Mouse (Mus musculus): Measurements from ENCODE around the gene Tspo. TPM values are rescaled to one million over a fixed set of nuclear protein-coding genes. Genes with fewer than 3 reads are reported as not detected.

The Tspo gene
- polyA plus RNA-seq, 1 experiment: 123 TPM

- peak overlapping the region; percentile 84 for H3K4me3 ChIP-seq (ENCODE audit: insufficient read depth, low read length)
- peaks cover 10% of the 10 kb centered on the region for H3K4me1 ChIP-seq (ENCODE audit: control insufficient read depth, insufficient read depth, low read length)
- TF ChIP-seq POLR2A (IDR thresholded peaks at IDR 0.05; ENCODE audit: low read depth, low read length): peak; percentile 58
- TF ChIP-seq CTCF (IDR thresholded peaks at IDR 0.05; ENCODE audit: borderline replicate concordance, insufficient read depth, low read length): no peak
- peak overlapping the region; percentile 85 for H3K27ac ChIP-seq (ENCODE audit: insufficient read depth, low read length)
Measured at GRCm38 (mm10) chr15:83563857-83564651, 662 bp downstream of the Tspo start.

GRCm38 (mm10) chr15:83565434-83565833, 2.0 kb downstream of the Tspo start:
- H3K4me1 ChIP-seq (ENCODE audit: control insufficient read depth, insufficient read depth, low read length): peaks cover 10% of the 10 kb centered on the region
- H3K27ac ChIP-seq (ENCODE audit: insufficient read depth, low read length): peak overlapping the region; percentile 83
- H3K4me3 ChIP-seq (ENCODE audit: insufficient read depth, low read length): no peak overlapping the region
- no peak for TF ChIP-seq CTCF (IDR thresholded peaks at IDR 0.05; ENCODE audit: borderline replicate concordance, insufficient read depth, low read length)
- peak; percentile 51; the same call in 1 of the 2 replicates for TF ChIP-seq POLR2A (IDR thresholded peaks at IDR 0.05; ENCODE audit: low read depth, low read length)

GRCm38 (mm10) chr15:83566006-83566405, 2.6 kb downstream of the Tspo start:
- peaks cover 10% of the 10 kb centered on the region for H3K4me1 ChIP-seq (ENCODE audit: control insufficient read depth, insufficient read depth, low read length)
- peak overlapping the region; percentile 83 for H3K27ac ChIP-seq (ENCODE audit: insufficient read depth, low read length)
- TF ChIP-seq CTCF (IDR thresholded peaks at IDR 0.05; ENCODE audit: borderline replicate concordance, insufficient read depth, low read length): no peak
- TF ChIP-seq POLR2A (IDR thresholded peaks at IDR 0.05; ENCODE audit: low read depth, low read length): no peak
- H3K4me3 ChIP-seq (ENCODE audit: insufficient read depth, low read length): no peak overlapping the region

GRCm38 (mm10) chr15:83567728-83568127, 4.3 kb downstream of the Tspo start:
- H3K4me3 ChIP-seq (ENCODE audit: insufficient read depth, low read length): no peak overlapping the region
- H3K4me1 ChIP-seq (ENCODE audit: control insufficient read depth, insufficient read depth, low read length): peaks cover 10% of the 10 kb centered on the region
- TF ChIP-seq CTCF (IDR thresholded peaks at IDR 0.05; ENCODE audit: borderline replicate concordance, insufficient read depth, low read length) (no peak), POLR2A (IDR thresholded peaks at IDR 0.05; ENCODE audit: low read depth, low read length) (no peak)
- no peak overlapping the region for H3K27ac ChIP-seq (ENCODE audit: insufficient read depth, low read length)

- no peak overlapping the region for H3K4me3 ChIP-seq (ENCODE audit: insufficient read depth, low read length)
- no peak overlapping the region for H3K27ac ChIP-seq (ENCODE audit: insufficient read depth, low read length)
- H3K4me1 ChIP-seq (ENCODE audit: control insufficient read depth, insufficient read depth, low read length): peaks cover 10% of the 10 kb centered on the region
- TF ChIP-seq CTCF (IDR thresholded peaks at IDR 0.05; ENCODE audit: borderline replicate concordance, insufficient read depth, low read length): no peak
Measured at GRCm38 (mm10) chr15:83568544-83568943, 5.2 kb downstream of the Tspo start.

GRCm38 (mm10) chr15:83569682-83570081, 6.3 kb downstream of the Tspo start:
- TF ChIP-seq CTCF (IDR thresholded peaks at IDR 0.05; ENCODE audit: borderline replicate concordance, insufficient read depth, low read length) (no peak), POLR2A (IDR thresholded peaks at IDR 0.05; ENCODE audit: low read depth, low read length) (no peak)
- Histone ChIP-seq H3K27ac (ENCODE audit: insufficient read depth, low read length) (no peak overlapping the region), H3K4me1 (ENCODE audit: control insufficient read depth, insufficient read depth, low read length) (peaks cover 15% of the 10 kb centered on the region), H3K4me3 (ENCODE audit: insufficient read depth, low read length) (no peak overlapping the region)

- H3K27ac ChIP-seq (ENCODE audit: insufficient read depth, low read length): no peak overlapping the region
- TF ChIP-seq POLR2A (IDR thresholded peaks at IDR 0.05; ENCODE audit: low read depth, low read length) (no peak), CTCF (IDR thresholded peaks at IDR 0.05; ENCODE audit: borderline replicate concordance, insufficient read depth, low read length) (no peak)
- peaks cover 16% of the 10 kb centered on the region for H3K4me1 ChIP-seq (ENCODE audit: control insufficient read depth, insufficient read depth, low read length)
- no peak overlapping the region for H3K4me3 ChIP-seq (ENCODE audit: insufficient read depth, low read length)
Measured at GRCm38 (mm10) chr15:83570641-83571040, 7.2 kb downstream of the Tspo start.

- TF ChIP-seq CTCF (IDR thresholded peaks at IDR 0.05; ENCODE audit: borderline replicate concordance, insufficient read depth, low read length) (no peak), POLR2A (IDR thresholded peaks at IDR 0.05; ENCODE audit: low read depth, low read length) (no peak)
- peaks cover 10% of the 10 kb centered on the region for H3K4me1 ChIP-seq (ENCODE audit: control insufficient read depth, insufficient read depth, low read length)
- H3K4me3 ChIP-seq (ENCODE audit: insufficient read depth, low read length): no peak overlapping the region
- H3K27ac ChIP-seq (ENCODE audit: insufficient read depth, low read length): no peak overlapping the region
Measured at GRCm38 (mm10) chr15:83571636-83572035, 8.2 kb downstream of the Tspo start.

GRCm38 (mm10) chr15:83572132-83572531, 8.7 kb downstream of the Tspo start:
- Histone ChIP-seq H3K4me1 (ENCODE audit: control insufficient read depth, insufficient read depth, low read length) (peaks cover 10% of the 10 kb centered on the region), H3K4me3 (ENCODE audit: insufficient read depth, low read length) (no peak overlapping the region)
- TF ChIP-seq CTCF (IDR thresholded peaks at IDR 0.05; ENCODE audit: borderline replicate concordance, insufficient read depth, low read length): no peak
- no peak for TF ChIP-seq POLR2A (IDR thresholded peaks at IDR 0.05; ENCODE audit: low read depth, low read length)

GRCm38 (mm10) chr15:83573606-83574005, 10.2 kb downstream of the Tspo start:
- no peak overlapping the region for H3K27ac ChIP-seq (ENCODE audit: insufficient read depth, low read length)
- peaks cover 10% of the 10 kb centered on the region for H3K4me1 ChIP-seq (ENCODE audit: control insufficient read depth, insufficient read depth, low read length)
- TF ChIP-seq CTCF (IDR thresholded peaks at IDR 0.05; ENCODE audit: borderline replicate concordance, insufficient read depth, low read length): no peak
- TF ChIP-seq POLR2A (IDR thresholded peaks at IDR 0.05; ENCODE audit: low read depth, low read length): no peak
- H3K4me3 ChIP-seq (ENCODE audit: insufficient read depth, low read length): no peak overlapping the region

More at GRCm38 (mm10) chr15:83572132-83572531, 8.7 kb downstream of the Tspo start:
- H3K27ac ChIP-seq (ENCODE audit: insufficient read depth, low read length): no peak overlapping the region

All from embryonic fibroblast, embryonic 13.5 days (primary cell).